Mouse (Mus musculus) spleen, embryonic (tissue): Measurements from ENCODE around the gene Mttp.

Source experiments
- CTCF ChIA-PET: fragments of 350-600 bp; sonication (Branson Sonifier 250); formaldehyde crosslinking; loops from one replicate; lab custom pipeline; 2022; lab: Charles Lee

Gene Mttp

DNA sequence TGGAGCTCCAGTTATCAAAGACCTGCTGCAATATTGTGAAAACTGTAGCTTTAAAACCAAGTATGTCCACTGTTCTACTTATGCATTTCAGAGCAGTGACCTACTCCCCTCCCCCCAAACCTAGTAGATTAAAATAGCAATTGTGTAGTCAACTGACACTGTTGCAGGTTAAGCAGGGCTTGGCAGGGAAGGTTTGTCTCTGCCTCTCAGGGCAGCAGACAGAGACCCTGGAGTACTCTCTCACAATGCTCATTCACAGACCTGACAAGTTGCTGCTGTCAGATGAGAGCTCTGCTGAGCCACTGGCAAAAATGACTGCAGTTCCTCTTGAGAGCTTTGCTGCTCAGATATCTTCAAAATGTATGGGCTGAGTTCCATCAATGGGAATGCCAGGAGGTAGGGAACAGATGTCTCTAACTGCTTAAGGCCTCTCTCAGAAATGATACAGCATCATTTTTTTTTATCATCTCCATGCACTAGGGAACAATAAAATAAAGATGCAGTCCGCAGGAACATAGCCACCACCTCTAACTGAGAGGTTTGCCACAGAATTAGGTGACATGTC is 61.6 kb downstream of the Mttp start:
- CTCF ChIA-PET = no interaction called here

DNA sequence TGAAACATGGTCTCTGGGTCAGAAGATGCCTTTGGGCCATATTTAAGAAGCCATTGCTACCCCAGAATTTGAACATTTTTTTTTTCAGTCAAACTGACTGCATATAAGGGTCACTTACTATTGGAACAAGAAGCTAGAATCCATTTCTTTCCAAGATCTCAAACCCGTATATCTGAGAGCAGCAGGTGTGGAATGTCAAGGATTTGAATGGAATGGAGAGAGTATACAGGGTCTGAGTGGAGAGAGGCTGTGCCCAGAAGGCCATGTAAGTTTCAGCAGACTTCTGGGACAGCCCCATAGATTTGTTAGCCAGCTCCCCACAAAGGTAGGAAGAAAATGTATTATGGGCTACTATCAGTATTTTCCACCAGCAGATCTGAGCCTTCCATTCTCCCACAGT is 66.1 kb downstream of the Mttp start:
- CTCF ChIA-PET = no interaction called here

DNA sequence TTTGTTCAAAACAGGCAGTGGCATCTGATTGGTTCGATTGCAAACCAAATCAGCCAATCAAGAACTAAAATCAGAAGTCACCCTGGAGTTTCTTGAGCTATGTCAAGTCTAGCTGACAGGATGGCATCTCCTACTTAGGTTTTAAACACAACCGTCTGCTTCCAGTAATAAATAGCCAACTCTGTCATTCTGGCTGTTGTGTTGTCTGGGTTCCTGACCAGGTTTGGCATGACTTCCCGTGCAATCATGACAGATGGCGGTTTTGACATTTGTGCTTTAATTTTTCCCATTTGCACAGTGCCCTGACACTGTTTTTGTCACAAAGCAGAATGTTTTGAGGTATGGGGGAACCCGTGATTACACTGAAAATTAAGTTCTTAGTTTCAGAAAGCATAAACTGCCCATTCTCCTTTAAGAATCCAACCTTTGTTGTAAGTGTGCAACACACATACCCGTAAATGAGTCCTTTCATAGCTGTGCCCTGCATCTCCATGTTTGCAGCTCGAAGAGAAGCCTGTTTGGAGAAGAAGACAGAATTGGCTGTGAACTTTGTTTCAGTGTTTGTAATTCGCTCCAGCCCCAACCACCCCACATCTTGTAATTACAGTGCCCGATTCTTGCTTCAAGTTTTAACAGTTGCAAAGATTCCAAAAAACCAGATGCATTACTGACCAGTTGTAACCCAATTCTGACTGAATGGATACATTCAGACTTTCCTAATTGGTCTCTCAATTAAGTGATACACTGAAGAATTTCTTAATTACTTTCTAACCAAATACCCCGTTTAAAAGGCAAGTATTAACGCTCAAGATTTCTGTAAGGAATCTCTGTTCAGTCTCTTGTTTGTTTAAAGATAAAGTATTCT is 67.1 kb downstream of the Mttp start:
- CTCF ChIA-PET = no interaction called here

GRCm38 (mm10) chr3:138075209-138075608 is 69.6 kb downstream of the Mttp start:
- CTCF ChIA-PET = no interaction called here

GRCm38 (mm10) chr3:138074214-138074613 is 70.6 kb downstream of the Mttp start:
- CTCF ChIA-PET = no interaction called here

DNA sequence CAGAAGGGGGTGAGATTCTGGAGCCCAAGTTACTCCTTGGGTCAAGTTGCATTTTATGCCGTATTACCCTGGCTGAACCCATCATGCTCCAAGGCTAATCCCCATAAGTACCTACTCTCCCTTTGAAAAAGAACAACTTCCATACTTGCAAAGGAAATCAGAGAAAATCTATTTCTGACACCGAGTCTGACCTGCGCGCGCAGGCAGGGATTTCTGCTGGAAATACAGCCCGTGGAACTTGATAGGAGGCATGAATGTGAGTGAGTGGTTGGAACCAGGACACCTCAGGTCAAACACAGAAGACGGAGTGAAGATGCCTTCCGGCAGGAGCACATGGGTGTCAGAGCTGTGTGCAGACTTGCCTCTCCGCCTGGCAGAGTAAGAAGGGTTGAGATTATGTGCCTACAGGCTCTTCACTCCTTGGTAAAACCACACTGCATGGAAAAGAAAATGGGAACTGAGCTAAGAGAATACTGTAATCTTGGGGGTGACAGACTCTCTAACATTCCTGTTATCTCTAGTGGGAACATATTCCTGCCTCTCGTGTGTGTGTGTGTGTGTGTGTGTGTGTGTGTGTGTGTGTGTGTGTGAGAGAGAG is 73.2 kb downstream of the Mttp start:
- CTCF ChIA-PET = no interaction called here

DNA sequence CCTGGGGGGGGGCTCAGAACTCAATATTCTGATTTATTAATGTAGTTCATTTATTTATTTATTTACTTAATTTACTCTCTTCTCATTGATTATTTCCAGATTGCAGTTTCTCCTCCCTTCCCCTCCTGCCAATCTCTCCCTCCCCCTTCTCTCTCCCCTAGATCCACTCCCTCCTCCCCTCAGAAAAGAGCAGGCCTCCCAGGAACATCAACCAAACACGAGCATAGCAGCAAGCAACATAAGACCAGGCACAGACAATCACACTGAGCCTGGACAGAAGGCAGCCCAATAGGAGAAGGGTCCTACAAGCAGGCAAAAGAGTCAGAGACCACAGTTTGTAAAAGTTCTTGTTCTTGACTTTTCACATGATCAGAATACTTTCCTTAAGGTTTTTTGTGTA is 73.8 kb downstream of the Mttp start:
- CTCF ChIA-PET = no interaction called here

GRCm38 (mm10) chr3:138069756-138070511 is 74.8 kb downstream of the Mttp start:
- CTCF ChIA-PET = no interaction called here

GRCm38 (mm10) chr3:138068103-138068502 is 76.7 kb downstream of the Mttp start:
- CTCF ChIA-PET = no interaction called here

DNA sequence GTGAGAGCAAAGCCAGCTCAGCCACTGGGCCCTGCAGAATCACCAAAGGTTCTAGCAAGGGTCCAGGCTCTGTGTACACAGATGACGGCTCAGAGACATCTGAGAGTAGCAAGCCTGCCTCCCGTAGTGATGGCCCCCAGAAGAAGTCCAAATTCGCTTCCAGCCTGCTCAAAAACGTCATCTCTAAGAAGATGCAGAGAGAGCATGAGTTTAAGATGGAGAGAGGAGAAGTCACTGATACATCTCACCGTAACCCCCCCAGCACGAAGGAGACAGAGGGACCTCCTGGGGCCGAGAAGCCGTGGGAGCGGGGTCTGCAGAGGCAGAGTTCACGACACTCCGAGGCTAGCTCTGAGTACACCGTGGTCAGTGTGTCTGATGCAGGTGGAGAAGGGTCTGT is 77.5 kb downstream of the Mttp start, which contains the start of gene Gm5105:
Gene Gm5105, minus strand, starts transcription at position 101 of the 400 bp plus-strand sequence.
- CTCF ChIA-PET = no interaction called here

- CTCF ChIA-PET = no interaction called here
These were observed 78.4 kb downstream of the Mttp start for GRCm38 (mm10) chr3:138066348-138066856.

- CTCF ChIA-PET = no interaction called here
These were observed 78.8 kb downstream of the Mttp start for GRCm38 (mm10) chr3:138065930-138066329.

DNA sequence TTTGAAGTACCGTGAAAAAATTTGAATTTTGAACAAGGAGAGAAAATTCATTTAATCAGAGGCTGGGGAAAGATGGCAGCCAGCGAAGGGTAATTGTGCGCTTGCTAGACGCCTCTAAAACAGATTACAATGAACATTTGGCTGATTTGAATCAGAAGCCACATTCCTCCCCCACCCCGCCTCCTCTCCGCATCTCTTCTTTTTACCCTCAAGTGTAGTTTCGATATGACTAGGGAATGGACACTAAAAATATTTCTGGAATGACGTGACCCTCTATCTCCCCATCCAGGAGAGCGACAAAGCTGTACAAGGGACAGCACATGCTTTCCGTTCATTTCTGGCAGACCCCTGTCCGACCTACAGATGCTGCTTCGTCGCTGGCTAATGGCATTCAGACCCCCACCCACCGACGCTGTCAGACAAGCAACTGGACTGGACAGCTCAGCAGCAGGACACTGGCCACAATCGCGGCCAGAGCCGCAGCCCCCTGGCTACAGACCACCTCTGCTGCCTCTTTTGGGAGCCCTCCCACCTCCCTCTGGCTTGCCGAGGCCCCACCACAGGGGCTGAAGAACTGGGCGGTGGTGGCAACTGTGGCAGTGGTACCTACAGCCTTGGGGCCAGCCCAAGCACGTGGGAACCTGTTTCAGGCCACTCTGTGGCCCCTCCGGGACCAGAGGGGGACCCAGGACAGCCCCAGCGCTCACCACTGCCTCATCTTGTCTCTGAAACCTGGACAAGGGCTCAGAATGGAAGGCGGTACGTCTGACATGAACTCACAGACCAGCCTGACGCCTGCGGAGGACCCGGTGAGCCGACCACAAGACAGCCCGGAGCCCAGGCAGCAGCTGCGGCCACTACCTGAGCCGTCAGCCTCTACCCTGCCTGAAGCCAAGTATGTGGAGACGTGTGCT is 79.8 kb downstream of the Mttp start, which contains the start of gene 1110002E22Rik:
Gene 1110002E22Rik, plus strand, starts transcription at position 321 of the 914 bp plus-strand sequence.
- CTCF ChIA-PET = no interaction called here

- CTCF ChIA-PET = no interaction called here
These were observed 80.9 kb downstream of the Mttp start for GRCm38 (mm10) chr3:138063731-138064329.

DNA sequence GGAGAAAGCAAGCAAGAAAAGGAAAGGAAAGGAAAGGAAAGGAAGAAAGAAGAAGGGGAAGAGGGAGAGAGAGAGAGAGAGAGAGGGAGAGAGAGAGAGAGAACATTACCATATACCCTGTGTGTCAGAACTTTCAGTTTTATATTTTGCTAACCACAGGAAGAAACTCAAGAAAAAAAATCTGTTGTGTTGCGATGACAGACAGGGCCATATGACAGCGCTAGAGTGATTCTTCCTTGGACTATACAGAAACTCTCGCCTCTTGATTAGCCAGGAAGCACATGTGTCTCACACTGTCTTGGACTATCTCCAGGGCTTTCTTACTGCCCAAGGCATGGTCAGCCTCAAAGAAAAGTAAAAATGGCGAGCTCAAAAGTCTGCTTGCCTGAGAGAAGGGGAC is 82.1 kb downstream of the Mttp start:
- CTCF ChIA-PET = no interaction called here

GRCm38 (mm10) chr3:138061205-138061911 is 83.4 kb downstream of the Mttp start:
- CTCF ChIA-PET = interaction anchor here (0.6 kb wide), 1 partner anchor 64 kb away, joined by 4 read pairs; no protein-coding TSS in a partner anchor

DNA sequence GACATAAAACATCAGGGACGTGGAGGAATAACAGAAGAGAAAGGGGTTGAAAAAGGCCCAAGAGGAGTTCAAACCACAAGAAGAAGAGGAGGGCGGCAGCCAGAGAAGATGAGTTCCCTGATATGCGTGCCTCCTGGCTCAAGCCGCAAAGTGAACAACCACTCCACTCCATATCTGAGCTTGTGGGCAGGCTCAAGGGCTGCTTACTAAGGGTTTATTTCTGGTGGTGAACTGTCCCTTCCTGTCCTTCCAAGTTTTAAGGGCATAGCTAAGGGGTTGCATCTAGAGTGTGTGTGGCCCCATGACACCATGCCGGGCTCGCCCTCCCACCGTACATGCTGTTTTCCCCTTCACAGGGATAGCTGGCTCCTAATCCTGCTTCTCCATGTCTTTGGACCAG is 84.3 kb downstream of the Mttp start:
- CTCF ChIA-PET = interaction anchor here (0.6 kb wide), 1 partner anchor 70 kb away, joined by 3 read pairs; no protein-coding TSS in a partner anchor

DNA sequence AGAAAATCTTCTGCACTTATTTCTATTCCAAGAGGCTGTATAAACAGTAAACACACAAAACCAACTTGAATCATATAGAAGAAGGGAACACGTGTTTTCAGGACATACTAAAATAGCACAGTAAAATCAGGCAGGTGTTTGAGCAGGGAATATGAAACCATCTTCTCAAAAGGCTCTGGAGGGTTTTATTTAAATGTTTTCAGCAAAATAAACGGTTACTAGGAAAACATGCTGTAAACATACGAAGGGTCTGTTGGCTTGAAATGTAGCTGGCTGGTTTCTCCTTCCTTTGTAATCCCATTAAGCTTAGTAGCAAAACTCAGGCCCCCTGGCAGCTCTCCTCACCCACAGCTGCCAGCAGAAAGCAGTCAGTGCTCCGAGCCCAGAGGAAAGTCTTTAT is 86.5 kb downstream of the Mttp start:
- CTCF ChIA-PET = no interaction called here

DNA sequence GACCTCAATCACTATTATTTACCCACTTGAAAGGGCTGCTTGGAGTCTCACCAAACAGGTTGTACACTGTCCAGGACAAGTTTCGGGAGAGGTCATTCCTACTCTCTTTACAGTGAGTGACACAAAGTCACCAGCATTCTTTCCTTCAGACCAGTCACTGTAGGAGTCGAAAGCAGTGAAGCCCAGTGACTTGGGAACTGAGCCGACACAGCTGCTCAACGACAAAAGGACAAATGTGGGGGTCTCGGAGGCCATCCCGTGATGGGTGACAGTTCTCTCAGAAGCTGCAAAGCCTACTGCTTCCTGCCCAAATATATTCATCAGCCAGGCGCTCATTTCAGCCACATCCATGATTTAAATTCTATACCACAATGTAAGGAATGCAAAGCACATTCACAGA is 87.8 kb downstream of the Mttp start:
- CTCF ChIA-PET = no interaction called here
